Mouse (Mus musculus) cortical plate, adult 2 months (tissue): ENCODE results near the gene Ifna14.

ENCODE experiments used
- CTCF ChIP-seq: fragments of 200-500 bp; IDR thresholded peaks from 2 replicates; pipeline ENCODE4 v1.5.1; 2011; ENCODE audit warnings: mild to moderate bottlenecking, control low read depth, low read length; ENCODE audit not compliant: insufficient read depth; ENCODE audit errors: extremely low read depth
- POLR2A ChIP-seq: fragments of 200-500 bp; IDR thresholded peaks from 2 replicates; pipeline ENCODE4 v1.6.1; 2011; ENCODE audit warnings: mild to moderate bottlenecking, low read length, control low read depth; ENCODE audit not compliant: insufficient read depth; ENCODE audit errors: extremely low read depth

- TF ChIP-seq CTCF (peak; percentile 23; the same call in 1 of the 2 replicates), POLR2A (no peak)
Measured at GRCm38 (mm10) chr4:88523241-88523640, 48.4 kb downstream of the Ifna14 start.
